Mouse (Mus musculus) C2C12 (cell line): ENCODE results near the gene Lemd2.

Experiments used
- CTCF ChIP-seq: IDR thresholded peaks from one replicate; pipeline ENCODE4 v1.5.1; 2011; ENCODE audit not compliant: control insufficient read depth, insufficient read depth, insufficient read length
- MYOD1 ChIP-seq: IDR thresholded peaks from one replicate; pipeline ENCODE4 v1.6.1; 2011; ENCODE audit warnings: low read depth; ENCODE audit not compliant: control insufficient read depth, insufficient read length
- USF1 ChIP-seq: IDR thresholded peaks from one replicate; pipeline ENCODE4 v1.6.1; 2011; ENCODE audit warnings: low read depth, mild to moderate bottlenecking, control low read depth, moderate library complexity

DNA sequence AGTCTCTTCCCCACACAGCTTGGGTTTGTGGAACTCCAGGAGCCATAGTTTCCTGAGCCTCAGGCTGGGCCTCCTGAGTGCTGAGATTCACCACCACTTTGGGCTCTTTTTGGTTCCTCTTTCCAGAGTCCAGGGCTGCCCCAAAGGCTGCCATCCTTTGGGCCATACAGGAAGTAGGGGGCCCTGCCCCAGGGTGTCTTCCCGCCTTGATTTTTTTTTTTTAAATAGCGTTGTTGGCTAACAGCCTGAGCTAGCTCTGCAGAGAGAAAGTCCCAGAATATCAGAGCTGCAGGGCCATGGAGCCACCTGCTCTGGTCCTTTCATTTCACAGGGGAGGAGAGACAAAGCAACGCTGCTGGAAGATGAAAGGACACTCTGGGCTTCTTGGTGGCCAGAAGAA lies 30.6 kb downstream of the Lemd2 start:
- TF ChIP-seq CTCF (no peak), USF1 (no peak), MYOD1 (no peak)
